Comparison of ENCODE assay signal across 8 mouse cellular contexts in genomic region chr11:121847790-121848299, GRCm38 (mm10). TPM values are rescaled to one million over a fixed set of nuclear protein-coding genes. Genes with fewer than 3 reads are reported as not detected.
A peak's percentile ranks its signal among the peaks of the same experiment; 100 is the strongest.
DNase-seq lines count a peak whose midpoint lies in the region; ATAC-seq and TF ChIP-seq lines count a peak whose summit lies in the region.

No protein-coding gene starts in this region.

- WGBS in hindbrain, embryonic 12.5 days = under 1% methylated on average over 11 of the region's 11 CpGs
- under 1% methylated on average over 11 of the region's 11 CpGs for whole genome bisulfite sequencing in lung, postnatal 0 days

- no peaks in the 10 kb centered on the region for H3K27me3 ChIP-seq in hindbrain, embryonic 12.5 days
- no peaks in the 10 kb centered on the region for H3K27me3 ChIP-seq in lung, postnatal 0 days (replicated peaks; ENCODE audit: insufficient read depth, low read length)

- DNase-seq in Muller cell, postnatal 12 days (ENCODE audit: inconsistent ontology term) = peak; percentile 89
- peak; percentile 53 for DNase-seq in cerebellum, adult 9-11 months
- DNase-seq in frontal cortex, adult 2 months (ENCODE audit: extremely low spot score in 1 of 2, low spot score in 1 of 2) = peak; percentile 50 to 64
- peak; percentile 74 to 83 for DNase-seq in layer of hippocampus, postnatal 10 days (ENCODE audit: low spot score in 2 of 2)
- peak; percentile 94 for DNase-seq in lung, postnatal 0 days (ENCODE audit: low spot score)
- DNase-seq in ovary, postnatal 36 days (ENCODE audit: low spot score) = peak; percentile 67
- peak; percentile 82 for DNase-seq in thymus, postnatal 14 days

- 0 out of 2 replicates have a peak, but pooled peaks cover 3% of the 10 kb centered on the region for H3K4me1 ChIP-seq in hindbrain, embryonic 12.5 days
- no peaks in the 10 kb centered on the region; the same call in 1 of the 2 replicates for H3K4me1 ChIP-seq in lung, postnatal 0 days (ENCODE audit: insufficient read depth, low read depth, low read length)

- no peak for TF ChIP-seq CTCF in lung, postnatal 0 days (IDR thresholded peaks at IDR 0.05)

- H3K9me3 ChIP-seq in hindbrain, embryonic 12.5 days (replicated peaks) = peaks cover 6% of the 10 kb centered on the region; the same call in 1 of the 2 replicates
- H3K9me3 ChIP-seq in lung, postnatal 0 days (ENCODE audit: low read length) = no peaks in the 10 kb centered on the region

- peak; percentile 99 for ATAC-seq in hindbrain, embryonic 12.5 days (ENCODE audit: low FRiP score)
- peak; percentile 99 for ATAC-seq in lung, postnatal 0 days

- peak overlapping the region; percentile 81 for H3K27ac ChIP-seq in hindbrain, embryonic 12.5 days
- H3K27ac ChIP-seq in lung, postnatal 0 days (ENCODE audit: low read length) = no peak overlapping the region

- H3K4me3 ChIP-seq in hindbrain, embryonic 12.5 days = peak overlapping the region; percentile 47
- H3K4me3 ChIP-seq in lung, postnatal 0 days (ENCODE audit: low read depth, low read length) = peak overlapping the region; percentile 26

- peak overlapping the region; percentile 62 for H3K4me2 ChIP-seq in hindbrain, embryonic 12.5 days (replicated peaks)
- peak overlapping the region; percentile 59 for H3K4me2 ChIP-seq in lung, postnatal 0 days (replicated peaks; ENCODE audit: low read depth, low read length)

- no peaks in the 10 kb centered on the region for H3K36me3 ChIP-seq in hindbrain, embryonic 12.5 days
- no peaks in the 10 kb centered on the region for H3K36me3 ChIP-seq in lung, postnatal 0 days (ENCODE audit: insufficient read depth, low read length)

- H3K9ac ChIP-seq in hindbrain, embryonic 12.5 days = peak overlapping the region; percentile 63
- H3K9ac ChIP-seq in lung, postnatal 0 days (replicated peaks; ENCODE audit: low read depth) = 0 out of 2 replicates have a peak overlapping the region, but pooled peaks have one; percentile 23

- no peak for TF ChIP-seq EP300 in lung, postnatal 0 days (IDR thresholded peaks at IDR 0.05)

RNA-seq across cellular contexts. Expression of gene Ptchd3, which starts 17.8 kb away (rescaled TPM):
- not detected in 2 replicates for polyA plus RNA-seq in frontal cortex, adult 2 months (2012; rRNA removed)
- 0.07 TPM in 1 of 2 replicates, not detected in the other for polyA plus RNA-seq in hindbrain, embryonic 12.5 days (2016; fragmentation: Nextera tagmentation; extraction: Ambion mirVana)
- not detected for total RNA-seq in layer of hippocampus, postnatal 10 days (2021)
- polyA plus RNA-seq in lung, postnatal 0 days (2015; fragmentation: Nextera tagmentation; extraction: Ambion mirVana) = 0.06 TPM in 1 of 2 replicates, not detected in the other
